Mouse (Mus musculus): ENCODE results near the gene Specc1. TPM values are rescaled to one million over a fixed set of nuclear protein-coding genes. Genes with fewer than 3 reads are reported as not detected.

The Specc1 gene
- total RNA-seq, 2 experiments from 2014 or later, result 31.0 to 31.1 TPM

GRCm38 (mm10) chr11:61962684-61963083, 6.1 kb downstream of the Specc1 start:
- intact Hi-C loops (cut with DNase I), result no loop called here
- DNase-seq (ENCODE audit: extremely low spot score in 1 of 2, low spot score in 2 of 2), result no peak

- no peak for DNase-seq (ENCODE audit: extremely low spot score in 1 of 2, low spot score in 2 of 2)
- intact Hi-C loops (cut with DNase I), result no loop called here
Observed at GRCm38 (mm10) chr11:61963193-61963592, 6.6 kb downstream of the Specc1 start.

GRCm38 (mm10) chr11:61964611-61965010, 8.0 kb downstream of the Specc1 start:
- DNase-seq (ENCODE audit: extremely low spot score in 1 of 2, low spot score in 2 of 2), result no peak
- intact Hi-C loops (cut with DNase I), result no loop called here

GRCm38 (mm10) chr11:61967034-61967433, 10.5 kb downstream of the Specc1 start:
- DNase-seq (ENCODE audit: extremely low spot score in 1 of 2, low spot score in 2 of 2), result no peak
- intact Hi-C loops (cut with DNase I), result no loop called here

- intact Hi-C loops (cut with DNase I), result no loop called here
- no peak for DNase-seq (ENCODE audit: extremely low spot score in 1 of 2, low spot score in 2 of 2)
Observed at GRCm38 (mm10) chr11:61968875-61969274, 12.3 kb downstream of the Specc1 start.

GRCm38 (mm10) chr11:61970901-61971300, 14.3 kb downstream of the Specc1 start:
- intact Hi-C loops (cut with DNase I), result no loop called here
- DNase-seq (ENCODE audit: extremely low spot score in 1 of 2, low spot score in 2 of 2), result no peak

- DNase-seq (ENCODE audit: extremely low spot score in 1 of 2, low spot score in 2 of 2), result no peak
- intact Hi-C loops (cut with DNase I), result no loop called here
Observed at GRCm38 (mm10) chr11:61971441-61972221, 15.1 kb downstream of the Specc1 start.

- intact Hi-C loops (cut with DNase I), result no loop called here
- peak in 1 of 2 experiments; percentile 32 for DNase-seq (ENCODE audit: extremely low spot score in 1 of 2, low spot score in 2 of 2)
Observed at GRCm38 (mm10) chr11:61974106-61974707, 17.6 kb downstream of the Specc1 start.

- DNase-seq (ENCODE audit: extremely low spot score in 1 of 2, low spot score in 2 of 2), result no peak
- intact Hi-C loops (cut with DNase I), result no loop called here
Observed at GRCm38 (mm10) chr11:61975783-61976182, 19.2 kb downstream of the Specc1 start.

GRCm38 (mm10) chr11:61981285-61981684, 24.7 kb downstream of the Specc1 start:
- no peak for DNase-seq (ENCODE audit: extremely low spot score in 1 of 2, low spot score in 2 of 2)
- intact Hi-C loops (cut with DNase I), result no loop called here

GRCm38 (mm10) chr11:61982828-61983227, 26.3 kb downstream of the Specc1 start:
- intact Hi-C loops (cut with DNase I), result no loop called here
- no peak for DNase-seq (ENCODE audit: extremely low spot score in 1 of 2, low spot score in 2 of 2)

- DNase-seq (ENCODE audit: extremely low spot score in 1 of 2, low spot score in 2 of 2), result no peak
- intact Hi-C loops (cut with DNase I), result no loop called here
Observed at GRCm38 (mm10) chr11:61986939-61987338, 30.4 kb downstream of the Specc1 start.

- intact Hi-C loops (cut with DNase I), result no loop called here
- DNase-seq (ENCODE audit: extremely low spot score in 1 of 2, low spot score in 2 of 2), result no peak
Observed at GRCm38 (mm10) chr11:61989647-61990046, 33.1 kb downstream of the Specc1 start.

- no peak for DNase-seq (ENCODE audit: extremely low spot score in 1 of 2, low spot score in 2 of 2)
- intact Hi-C loops (cut with DNase I), result no loop called here
Observed at GRCm38 (mm10) chr11:61991576-61991975, 35.0 kb downstream of the Specc1 start.

- intact Hi-C loops (cut with DNase I), result no loop called here
- DNase-seq (ENCODE audit: extremely low spot score in 1 of 2, low spot score in 2 of 2), result no peak
Observed at GRCm38 (mm10) chr11:61992671-61993285, 36.2 kb downstream of the Specc1 start.

GRCm38 (mm10) chr11:61999501-61999900, 42.9 kb downstream of the Specc1 start:
- peak in 1 of 2 experiments; percentile 67 for DNase-seq (ENCODE audit: extremely low spot score in 1 of 2, low spot score in 2 of 2)
- intact Hi-C loops (cut with DNase I), result no loop called here

GRCm38 (mm10) chr11:62000099-62000498, 43.5 kb downstream of the Specc1 start:
- DNase-seq (ENCODE audit: extremely low spot score in 1 of 2, low spot score in 2 of 2), result no peak
- intact Hi-C loops (cut with DNase I), result no loop called here

- intact Hi-C loops (cut with DNase I), result no loop called here
Observed at GRCm38 (mm10) chr11:62001977-62002376, 45.4 kb downstream of the Specc1 start.

GRCm38 (mm10) chr11:62004881-62005240, 48.3 kb downstream of the Specc1 start:
- intact Hi-C loops (cut with DNase I), result no loop called here
- DNase-seq (ENCODE audit: extremely low spot score in 1 of 2, low spot score in 2 of 2), result no peak

More at GRCm38 (mm10) chr11:62001977-62002376, 45.4 kb downstream of the Specc1 start:
- DNase-seq (ENCODE audit: extremely low spot score in 1 of 2, low spot score in 2 of 2), result no peak
